Mouse (Mus musculus): Measurements from ENCODE around the gene Flnc.

Gene Flnc

DNA sequence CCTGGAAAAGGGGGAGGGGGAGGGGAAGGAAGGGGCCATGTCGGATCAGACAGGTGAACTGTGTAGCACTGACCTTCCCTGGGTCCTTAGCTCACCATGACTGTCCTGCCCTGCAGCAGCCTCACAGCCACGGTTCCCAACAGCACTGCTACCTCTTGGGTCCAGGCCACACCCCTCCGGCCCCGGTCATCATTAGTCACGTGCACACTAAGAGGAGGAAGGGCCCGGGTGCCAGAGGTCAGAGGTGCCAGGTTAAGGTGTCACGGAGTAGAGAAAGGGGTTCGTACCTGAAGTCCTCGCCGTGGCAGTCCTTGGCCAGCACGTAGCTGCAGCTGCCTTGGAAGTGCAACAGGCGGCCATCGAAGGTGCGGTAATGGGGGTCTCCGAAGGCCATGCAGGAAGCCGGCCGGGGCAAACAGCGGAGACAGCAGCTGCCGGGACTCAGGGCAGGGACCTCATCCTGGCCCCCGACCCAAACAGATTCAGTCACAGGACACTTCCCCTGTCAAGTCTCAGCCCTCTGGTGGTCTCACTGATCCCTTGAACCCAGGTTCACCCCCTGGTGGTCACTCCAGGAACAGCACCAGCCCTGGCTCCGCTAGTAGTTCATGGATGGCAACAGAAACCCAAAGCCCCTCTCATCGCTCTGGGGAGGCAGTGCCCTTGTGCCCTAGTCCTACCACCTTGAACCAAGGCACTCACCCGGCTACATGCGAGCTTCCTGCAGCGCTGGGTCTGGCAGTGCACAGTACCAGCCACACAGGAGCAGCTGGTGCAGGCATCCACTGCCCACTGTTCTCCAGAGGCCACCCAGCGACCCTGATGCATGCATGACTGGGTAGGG lies 51.9 kb downstream of the Flnc start:
- peak; percentile 66 for DNase-seq (ENCODE audit: low spot score)

DNA sequence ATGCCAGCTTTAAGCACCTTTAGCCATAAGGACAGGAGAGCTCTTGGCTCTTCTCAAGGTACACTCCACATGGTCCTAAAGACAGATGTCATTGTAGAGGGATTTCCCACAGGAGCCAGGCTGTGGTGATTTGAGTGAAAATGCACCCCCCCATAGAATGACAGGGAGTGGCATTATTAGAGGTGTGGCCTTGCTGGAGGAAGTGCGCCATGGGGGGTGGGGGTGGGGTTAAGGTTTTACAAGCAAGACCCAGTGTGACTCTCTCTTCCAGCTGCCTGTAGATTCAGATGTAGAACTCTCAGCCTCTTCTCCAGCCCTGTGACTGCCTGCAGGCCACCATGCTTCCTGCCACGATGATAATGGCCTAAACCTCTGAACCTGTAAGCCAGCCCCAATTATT lies 52.9 kb downstream of the Flnc start:
- DNase-seq (ENCODE audit: low spot score) = no peak

DNA sequence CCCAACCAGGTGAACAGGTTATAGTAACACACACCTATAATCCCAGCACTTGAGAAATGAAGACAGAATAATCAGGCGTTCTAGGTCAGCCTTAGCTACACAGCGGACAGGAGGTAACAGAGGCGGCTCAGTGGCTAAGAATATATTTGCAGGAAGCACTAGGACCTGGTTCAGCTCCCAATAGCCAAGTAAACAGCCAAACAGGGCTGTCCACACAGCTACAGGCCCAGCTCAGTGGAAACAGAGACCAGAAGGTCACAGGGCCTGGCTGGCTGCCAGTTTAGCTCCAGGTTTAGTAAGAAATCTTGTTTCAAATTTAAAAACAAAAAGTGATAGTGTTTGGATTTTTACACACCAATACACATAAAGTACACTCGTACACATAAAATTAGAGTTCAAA lies 61.0 kb downstream of the Flnc start:
- DNase-seq (ENCODE audit: low spot score) = no peak

DNA sequence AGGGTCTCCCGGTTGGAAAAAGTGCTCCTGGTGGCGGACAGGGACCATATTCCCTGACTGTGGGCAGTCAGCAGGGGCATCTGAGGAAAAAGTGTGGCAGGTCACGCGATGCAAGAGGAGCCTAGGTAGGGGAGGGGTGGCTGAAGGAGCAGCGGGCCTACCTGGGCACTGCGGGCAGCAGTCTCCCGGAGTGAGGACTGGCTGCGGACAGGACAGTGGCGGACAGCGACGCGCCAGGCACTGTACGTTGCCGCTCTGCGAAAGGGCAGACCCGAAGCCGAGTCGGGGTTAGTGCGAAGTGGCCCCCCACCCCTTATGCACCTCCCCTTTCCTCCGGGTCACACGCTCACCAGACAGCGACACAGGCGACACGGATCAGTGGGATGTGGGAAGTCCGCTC lies 63.2 kb downstream of the Flnc start:
- DNase-seq (ENCODE audit: low spot score) = no peak

DNA sequence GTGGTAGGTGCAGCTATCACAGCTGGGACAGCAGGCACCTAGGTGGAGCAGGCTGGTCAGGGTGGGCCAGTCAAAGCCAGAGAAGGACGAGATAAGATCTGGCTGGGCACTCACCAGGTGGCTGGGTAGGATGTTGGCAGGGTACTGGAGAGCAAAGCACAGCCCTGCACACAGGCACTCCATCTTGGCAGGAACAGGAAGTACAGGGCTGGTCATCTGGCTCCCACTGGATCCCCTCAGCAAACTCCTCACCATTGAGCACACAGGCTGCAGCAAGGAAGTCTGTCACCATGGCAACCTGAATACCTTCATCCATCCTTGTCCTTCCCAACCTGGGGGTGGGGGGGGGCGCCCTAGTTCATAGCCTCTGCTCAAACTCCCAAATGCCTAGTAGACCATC lies 64.7 kb downstream of the Flnc start:
- DNase-seq (ENCODE audit: low spot score) = no peak

DNA sequence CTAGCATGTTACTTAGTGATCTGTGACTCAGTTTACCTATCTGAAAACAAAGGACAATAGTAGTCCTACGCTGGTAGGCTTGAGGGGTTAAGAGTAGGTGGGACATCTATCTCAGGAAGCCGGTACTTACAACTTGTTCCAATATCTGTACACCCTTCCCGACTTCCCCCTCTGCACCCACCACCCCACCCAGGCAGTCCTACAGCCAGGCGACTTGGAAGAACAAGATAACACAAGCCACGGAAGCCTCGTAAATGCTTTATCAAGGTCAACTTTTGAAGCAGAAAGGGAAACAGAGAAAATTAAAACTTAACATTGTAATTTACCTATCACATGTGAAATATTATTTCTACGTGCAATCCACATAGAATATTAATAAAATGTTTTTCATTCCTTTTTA lies 67.1 kb downstream of the Flnc start:
- DNase-seq (ENCODE audit: low spot score) = no peak

DNA sequence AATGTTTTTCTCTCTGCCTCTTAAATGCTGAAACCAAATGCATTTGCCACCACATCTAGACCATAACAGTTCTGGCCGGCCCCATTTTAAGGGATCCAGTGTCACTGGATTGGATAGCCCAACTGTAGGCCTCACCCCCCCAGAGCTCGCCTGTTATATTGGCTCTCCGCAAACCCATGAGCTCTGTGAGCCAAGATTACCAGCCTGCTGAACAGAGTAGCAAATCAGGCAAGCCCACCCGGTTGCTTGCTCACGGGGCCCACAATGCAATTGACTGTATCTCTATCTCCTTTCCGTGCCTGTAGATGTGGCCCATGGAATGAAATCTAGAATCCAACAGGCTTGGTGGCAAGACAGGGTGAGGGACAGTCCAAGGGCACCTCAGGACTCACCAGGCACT lies 67.8 kb downstream of the Flnc start:
- DNase-seq (ENCODE audit: low spot score) = no peak

DNA sequence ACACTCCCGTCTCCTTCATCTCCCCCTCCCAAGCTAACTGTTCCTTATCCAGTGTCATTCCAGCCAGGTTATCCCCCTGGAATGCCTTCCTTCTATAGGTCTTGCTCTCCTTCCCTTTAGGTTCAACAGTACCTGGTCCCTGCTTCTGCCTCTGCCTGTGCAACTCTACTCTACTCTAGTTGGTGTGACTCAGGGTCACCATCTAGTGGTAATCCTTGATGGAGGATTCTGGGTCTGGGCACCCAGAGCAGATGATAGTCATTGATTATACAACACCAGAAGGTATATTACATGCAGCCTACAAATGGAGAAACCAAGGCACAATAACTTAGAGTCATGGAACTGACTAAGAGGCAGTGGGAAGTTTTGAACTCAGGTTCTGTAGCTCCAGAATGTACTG lies 68.5 kb downstream of the Flnc start:
- no peak for DNase-seq (ENCODE audit: low spot score)

DNA sequence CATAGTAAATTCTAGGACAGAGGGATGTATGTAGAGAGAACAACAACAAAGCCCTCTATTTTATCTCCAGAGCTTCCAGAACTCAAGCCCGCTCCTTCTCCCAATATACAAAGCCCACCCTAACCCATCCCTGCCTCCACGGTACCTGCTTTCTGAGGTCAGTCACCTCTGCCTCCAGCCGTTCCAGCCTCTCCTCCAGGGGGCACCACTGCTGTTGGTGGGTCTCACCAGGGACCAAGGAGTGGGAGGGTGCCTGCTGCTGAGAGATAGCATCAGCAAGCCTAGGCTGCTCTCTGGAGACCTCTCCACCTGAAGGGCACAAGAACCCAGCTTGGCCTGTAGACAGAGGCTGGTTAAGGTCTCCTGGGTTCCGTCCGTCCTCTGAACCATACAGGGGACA lies 72.4 kb downstream of the Flnc start:
- no peak for DNase-seq (ENCODE audit: low spot score)

DNA sequence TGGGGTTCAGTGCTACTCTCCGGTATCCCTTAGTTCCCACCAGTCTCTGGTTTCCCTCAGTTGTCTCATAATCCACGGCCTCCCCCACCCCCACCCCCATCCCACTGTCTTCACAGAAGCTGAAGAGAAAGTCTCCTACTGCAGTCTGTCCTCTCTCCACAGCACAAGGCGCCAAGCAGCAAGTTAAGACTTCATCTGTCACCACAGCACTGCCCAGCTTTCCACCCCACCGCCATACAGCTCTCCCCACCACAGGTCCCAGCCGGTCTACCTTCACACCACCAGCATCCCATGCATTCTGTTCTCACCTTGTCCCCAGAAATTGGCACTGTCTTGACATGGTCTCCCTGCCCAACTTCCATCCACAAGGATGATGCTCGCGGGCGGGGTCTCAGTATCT lies 73.8 kb downstream of the Flnc start:
- no peak for DNase-seq (ENCODE audit: low spot score)

DNA sequence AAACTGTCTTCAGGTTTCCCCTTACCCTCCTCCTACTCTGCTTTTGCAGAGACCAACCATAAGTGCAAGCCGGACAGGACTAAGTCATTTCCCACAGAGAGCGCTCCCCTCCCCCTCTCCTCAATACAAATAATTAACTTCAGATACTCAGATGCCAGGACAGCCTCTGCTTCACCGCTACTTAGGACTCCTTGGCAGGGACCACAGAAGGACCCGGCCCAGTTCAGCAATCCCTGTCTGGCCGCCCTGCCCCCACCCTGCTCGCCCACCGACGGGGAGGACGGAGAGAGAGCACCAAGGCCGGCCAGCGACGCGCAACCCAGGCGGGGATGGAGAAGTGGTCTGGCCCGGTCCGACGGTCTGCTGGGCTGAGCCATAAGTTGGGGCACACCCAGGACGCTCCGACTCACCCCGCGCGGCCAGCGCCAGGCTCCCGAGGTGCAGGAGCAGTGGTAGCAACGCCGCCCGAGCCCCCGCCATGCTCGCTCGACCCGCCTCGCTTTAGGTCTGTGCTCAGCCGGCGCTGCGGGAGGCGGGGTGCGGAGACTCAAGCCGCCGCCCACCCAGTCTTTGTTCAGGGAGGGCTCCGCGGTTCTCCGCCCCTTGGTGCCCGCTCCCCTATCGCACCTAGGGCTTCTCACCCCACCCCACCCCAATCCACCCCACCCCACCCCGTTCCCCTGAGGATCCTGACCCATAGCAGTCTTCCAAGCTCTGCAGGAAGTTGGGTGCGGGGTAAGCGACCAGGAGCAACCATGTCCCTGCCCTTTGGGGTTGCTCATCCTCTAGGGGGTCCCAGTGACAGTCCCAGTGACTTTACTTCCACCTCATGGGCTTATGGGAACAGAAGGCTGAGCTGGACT lies 74.6 kb downstream of the Flnc start, which contains the start of gene Kcp:
Gene Kcp (minus strand): TSS at position 506 of the 863 bp plus-strand sequence.
- no peak for DNase-seq (ENCODE audit: low spot score)

DNA sequence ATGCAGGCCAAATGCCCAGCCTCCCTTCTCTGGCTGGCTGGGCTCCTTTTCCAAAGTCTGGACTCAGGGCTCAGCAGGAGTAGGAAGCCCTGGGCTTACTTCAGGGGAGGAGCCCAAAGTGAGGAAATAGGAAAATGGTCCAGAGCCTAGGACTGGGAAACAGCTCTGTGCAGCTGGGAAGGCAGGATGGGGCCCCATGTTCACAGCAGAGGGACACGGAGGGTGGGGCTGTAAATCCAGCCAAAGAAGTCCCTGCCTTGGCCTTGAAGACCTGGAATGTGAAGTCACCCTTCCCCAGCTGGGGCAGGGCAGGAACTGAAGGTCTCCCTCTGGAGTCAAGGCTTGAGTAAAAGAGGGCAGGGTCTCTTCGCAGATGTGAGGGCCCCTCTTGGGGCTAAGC lies 76.0 kb downstream of the Flnc start:
- DNase-seq (ENCODE audit: low spot score) = no peak

All from ovary, postnatal 10 days (tissue).